Mouse (Mus musculus) liver, embryonic 11.5 days (tissue): ENCODE measurements around the gene Nalcn. TPM values are rescaled to one million over a fixed set of nuclear protein-coding genes. Genes with fewer than 3 reads are reported as not detected.

Source experiments
- polyA plus RNA-seq: library from polyadenylated mRNA; unstranded; fragments of >200 nt; fragmentation: Nextera tagmentation; extraction: Ambion mirVana; gene quantifications from 2 replicates; pipeline ENCODE4 v1.2.1, GENCODE M21; 2014

The Nalcn gene
- polyA plus RNA-seq, 1 experiment from 2014 or later = 0.07 TPM

Other genes with a start within 250 kb of the Nalcn start
- gene Itgbl1, start 32.8 kb upstream of the Nalcn start, polyA plus RNA-seq = 0.08 TPM in 1 of 2 replicates, not detected in the other